Mouse (Mus musculus): ENCODE measurements around the gene Zfp446.

DNA sequence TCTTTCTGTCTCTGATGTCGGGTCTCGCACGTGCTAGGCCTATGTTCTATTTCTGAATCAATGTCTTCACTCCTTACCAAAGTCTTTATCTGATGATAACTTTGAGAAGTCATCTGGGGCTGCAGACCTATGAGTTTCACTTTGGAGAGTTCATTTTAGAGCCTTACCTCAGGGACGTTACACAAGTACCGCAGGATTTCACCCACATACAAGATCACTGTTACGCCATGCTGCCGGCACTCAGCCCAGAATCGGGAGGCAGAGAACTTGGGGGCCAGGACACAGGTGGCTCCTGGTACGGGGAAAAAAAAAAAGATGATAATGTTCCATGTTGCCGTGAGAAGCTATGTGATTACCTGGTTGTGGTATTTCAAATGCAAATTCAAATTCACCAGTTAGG, 15.5 kb downstream of the Zfp446 start:
- TF ChIP-seq CTCF (IDR thresholded peaks at IDR 0.05; ENCODE audit: low read depth, low read length) = no peak
- TF ChIP-seq POLR2A (IDR thresholded peaks at IDR 0.05; ENCODE audit: insufficient read depth, low read length) = no peak
- no peak for TF ChIP-seq EP300 (IDR thresholded peaks at IDR 0.05; ENCODE audit: insufficient read depth, low read depth, low read length)

Data from ES-Bruce4 (cell line).